Comparison of ENCODE assay signal across 8 mouse cellular contexts in the genomic region with DNA sequence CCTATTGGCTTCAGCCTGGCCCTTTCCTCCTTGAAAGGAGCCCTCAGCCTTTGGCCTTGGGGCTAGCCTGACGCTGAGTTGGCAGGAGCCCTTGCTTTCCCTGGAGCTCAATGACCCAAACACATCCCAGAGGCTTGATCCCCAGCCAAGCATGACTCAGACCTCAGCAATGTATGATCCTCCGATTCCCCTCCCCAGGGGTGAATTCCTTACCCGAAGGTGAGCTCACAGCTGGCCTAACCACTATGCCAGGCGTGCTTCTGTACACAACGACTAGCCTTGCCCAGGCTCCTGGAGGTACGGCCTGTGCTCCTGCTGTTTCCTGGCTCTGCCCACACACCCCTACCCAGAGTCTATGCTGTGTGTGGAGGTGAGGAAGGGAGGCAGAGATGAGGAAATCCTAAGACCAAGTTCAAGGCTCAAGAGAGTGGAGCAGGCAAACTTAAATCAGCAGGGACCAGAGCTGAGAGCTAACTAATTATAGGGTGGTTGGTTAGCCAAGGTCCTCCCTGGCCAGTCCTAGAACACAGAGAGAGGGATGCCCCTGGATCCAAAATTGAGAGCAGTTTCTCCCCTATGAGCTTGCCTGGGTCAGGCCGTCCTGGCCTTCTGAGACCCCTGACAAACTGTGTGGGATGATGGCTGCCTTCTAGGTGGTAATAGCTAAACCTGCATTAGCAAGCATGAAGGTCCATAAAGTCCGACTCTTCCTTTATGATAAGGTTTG.
A peak's percentile ranks its signal among the peaks of the same experiment; 100 is the strongest.
DNase-seq lines count a peak whose midpoint lies in the region; ATAC-seq and TF ChIP-seq lines count a peak whose summit lies in the region.

No protein-coding gene starts in this region.

- no peak overlapping the region for H3K4me3 ChIP-seq in cerebellum, adult 2 months (replicated peaks; ENCODE audit: insufficient read depth, low read depth, low read length)
- H3K4me3 ChIP-seq in embryonic facial prominence, embryonic 14.5 days (ENCODE audit: low read depth, low read length): no peak overlapping the region

- H3K27ac ChIP-seq in cerebellum, adult 2 months (ENCODE audit: insufficient read depth, low read length): no peak overlapping the region
- H3K27ac ChIP-seq in embryonic facial prominence, embryonic 14.5 days (replicated peaks; ENCODE audit: low read depth, low read length): no peak overlapping the region

- no peak for TF ChIP-seq CTCF in cerebellum, adult 2 months (IDR thresholded peaks at IDR 0.05; ENCODE audit: borderline replicate concordance, insufficient read depth, low read depth, low read length)

- peak; percentile 25 to 43 for DNase-seq in cerebellum, postnatal 10 days
- no peak for DNase-seq in cerebellum, adult 2 months
- peak; percentile 82 for DNase-seq in embryonic facial prominence, embryonic 14.5 days (ENCODE audit: low spot score)
- DNase-seq in heart, postnatal 36 days: peak; percentile 77 to 81
- DNase-seq in lung, adult 18-20 months: peak; percentile 92 to 95
- peak; percentile 50 for DNase-seq in yolk sac, embryonic 10.5 days (ENCODE audit: low spot score)
- DNase-seq in frontal cortex, postnatal 14 days (ENCODE audit: low spot score in 2 of 2): no peak
- no peak for DNase-seq in left cerebral cortex, postnatal 4 days

- ATAC-seq in embryonic facial prominence, embryonic 14.5 days (ENCODE audit: low read depth): peak; percentile 60; the same call in 1 of the 2 replicates

- H3K4me2 ChIP-seq in embryonic facial prominence, embryonic 14.5 days (ENCODE audit: low read depth, low read length): no peak overlapping the region

- no peaks in the 10 kb centered on the region; the same call in 1 of the 2 replicates for H3K4me1 ChIP-seq in cerebellum, adult 2 months (ENCODE audit: control insufficient read depth, insufficient read depth, low read length)
- H3K4me1 ChIP-seq in embryonic facial prominence, embryonic 14.5 days (ENCODE audit: control insufficient read depth, insufficient read depth, low read length): peaks cover 21% of the 10 kb centered on the region

- WGBS in cerebellum, adult 2 months: 42% methylated on average over 8 of the region's 8 CpGs
- WGBS in embryonic facial prominence, embryonic 14.5 days: 45% methylated on average over 8 of the region's 8 CpGs

- no peaks in the 10 kb centered on the region for H3K36me3 ChIP-seq in embryonic facial prominence, embryonic 14.5 days (ENCODE audit: control insufficient read depth, insufficient read depth, low read length)

- no peaks in the 10 kb centered on the region; the same call in 1 of the 2 replicates for H3K27me3 ChIP-seq in cerebellum, adult 2 months (ENCODE audit: control insufficient read depth, insufficient read depth, low read length)
- H3K27me3 ChIP-seq in embryonic facial prominence, embryonic 14.5 days (replicated peaks; ENCODE audit: control insufficient read depth, insufficient read depth, low read length): no peaks in the 10 kb centered on the region

- no peaks in the 10 kb centered on the region for H3K9me3 ChIP-seq in embryonic facial prominence, embryonic 14.5 days (ENCODE audit: control insufficient read depth, low read length)

- intact Hi-C loops in heart, postnatal 36 days (cut with DNase I): loop anchor here (2.0 kb wide), 1 partner anchor 51 kb away; no protein-coding TSS in a partner anchor
- intact Hi-C loops in left cerebral cortex, postnatal 4 days (cut with DNase I): no loop called here

- no peak for TF ChIP-seq POLR2A in cerebellum, adult 2 months (IDR thresholded peaks at IDR 0.05; ENCODE audit: borderline replicate concordance, insufficient read depth, low read length)

- no peak overlapping the region for H3K9ac ChIP-seq in embryonic facial prominence, embryonic 14.5 days (ENCODE audit: low read depth, low read length)

Comparison
In these comparisons a context has a peak if more than half of its experiments do, and no peak if none do; other contexts are left out.
1. DNase-seq: peak in cerebellum, postnatal 10 days (2 of 2), embryonic facial prominence, embryonic 14.5 days (single experiment), heart, postnatal 36 days (2 of 2), lung, adult 18-20 months (2 of 2) and yolk sac, embryonic 10.5 days (single experiment); none in cerebellum, adult 2 months (0 of 2), frontal cortex, postnatal 14 days (0 of 2) and left cerebral cortex, postnatal 4 days (single experiment).